Mouse (Mus musculus) adrenal gland, postnatal 36 days (tissue): ENCODE results near the gene Rap2b. TPM values are rescaled to one million over a fixed set of nuclear protein-coding genes. Genes with fewer than 3 reads are reported as not detected.

ENCODE experiments used
- DNase-seq, 2 experiments: peaks; one replicate each; pipeline ENCODE4 v3.0.0; 2021; ENCODE audit warnings: mixed read lengths in 1 of 2
- total RNA-seq, 2 experiments: library from RNA; stranded (reverse); gene quantifications; 2 replicates each; pipeline ENCODE4 v1.2.3; 2021

Gene Rap2b
- total RNA-seq, 2 experiments from 2014 or later, result 4.4 to 5.4 TPM

DNA sequence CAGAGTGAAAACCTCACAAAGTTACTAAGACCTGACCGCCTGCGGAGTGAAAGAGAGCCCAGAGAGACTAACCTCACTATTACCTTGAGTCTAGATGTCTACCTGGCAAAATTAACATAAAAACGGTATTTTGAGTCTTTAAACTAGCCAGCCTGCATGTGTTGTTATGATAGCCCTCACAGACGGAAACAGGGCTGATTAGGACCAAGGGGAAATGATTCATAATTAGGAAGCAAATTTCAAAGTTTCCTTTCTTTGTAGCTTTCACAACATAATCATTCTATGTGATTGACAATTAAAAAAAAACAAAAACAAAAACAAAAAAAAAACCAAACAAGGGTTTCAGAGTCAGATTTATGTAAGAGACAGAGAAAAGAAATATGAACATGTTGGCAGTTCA lies 24.9 kb downstream of the Rap2b start:
- no peak for DNase-seq

DNA sequence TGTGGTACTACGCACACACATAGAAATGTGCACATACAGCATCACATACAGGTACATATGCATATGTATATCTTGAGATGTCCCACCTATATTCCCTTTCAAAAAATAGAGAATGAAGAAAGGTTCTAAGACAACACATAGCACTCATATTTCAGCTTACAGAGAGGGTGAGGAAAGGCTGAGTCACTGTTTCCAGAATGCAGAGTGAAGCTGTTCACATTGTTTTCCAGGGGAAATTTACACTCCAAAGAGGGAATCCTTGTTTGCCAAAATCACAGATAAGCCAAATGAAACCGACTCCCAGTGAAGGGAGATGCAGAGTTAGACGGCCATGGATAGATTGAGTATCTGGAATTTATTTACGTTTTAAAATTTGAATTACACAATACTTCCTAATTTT lies 30.1 kb downstream of the Rap2b start:
- DNase-seq, result no peak

DNA sequence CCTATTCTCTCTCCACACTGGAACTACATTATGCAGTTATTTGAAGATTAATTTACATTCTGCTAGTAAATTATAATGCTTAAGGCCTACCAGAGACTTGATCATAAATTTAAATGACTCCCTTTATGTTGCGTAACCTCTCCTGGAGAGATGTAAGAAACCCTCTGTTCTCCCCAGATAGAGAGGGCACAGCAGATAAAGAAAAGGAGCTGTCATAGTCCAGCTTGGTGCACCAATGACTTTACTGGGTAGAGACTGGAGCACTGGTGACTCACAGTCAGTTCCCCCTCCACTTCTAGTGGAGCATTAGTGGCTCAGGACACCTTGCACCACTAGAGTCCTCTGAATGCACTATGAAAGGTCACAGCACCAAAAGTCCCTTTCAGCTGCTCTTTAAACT lies 31.4 kb downstream of the Rap2b start:
- no peak for DNase-seq

DNA sequence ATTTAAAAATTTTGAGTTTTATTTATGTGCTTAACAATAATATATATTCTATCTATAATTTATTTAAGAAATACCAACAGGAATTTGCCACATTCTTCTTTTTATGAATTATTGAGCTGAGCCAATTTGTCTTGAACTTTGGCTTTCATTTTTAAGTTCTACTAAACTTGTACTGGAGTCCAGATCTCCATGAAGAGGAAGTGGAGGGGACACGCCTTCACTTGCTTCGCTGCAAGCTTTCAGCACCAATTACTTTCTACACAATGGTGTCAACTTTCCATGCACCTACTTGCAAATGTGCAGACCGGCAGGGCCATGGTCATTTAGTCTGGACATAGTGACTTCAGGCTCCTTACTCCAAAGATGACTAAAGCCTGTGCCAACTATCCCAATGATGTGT lies 32.1 kb downstream of the Rap2b start:
- no peak for DNase-seq

DNA sequence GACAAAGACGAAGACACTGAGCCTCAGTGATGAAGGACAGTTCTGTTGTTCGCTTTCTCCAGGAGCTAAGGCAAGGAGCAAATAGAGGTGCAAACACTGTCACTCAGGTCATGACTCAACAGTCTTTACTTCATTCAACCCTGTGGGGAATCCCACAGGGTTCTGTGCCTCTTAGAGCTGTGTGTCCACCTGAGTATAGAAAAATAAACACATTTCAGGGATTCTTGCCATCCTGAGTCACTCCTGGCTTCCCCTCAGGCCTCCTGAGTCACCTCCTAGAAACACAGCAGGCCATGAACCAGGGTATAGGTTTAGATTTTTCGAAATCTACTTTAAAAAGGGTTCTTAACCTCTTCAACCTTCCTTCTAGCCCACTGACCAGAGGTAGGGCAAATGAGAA lies 33.9 kb downstream of the Rap2b start:
- no peak for DNase-seq

DNA sequence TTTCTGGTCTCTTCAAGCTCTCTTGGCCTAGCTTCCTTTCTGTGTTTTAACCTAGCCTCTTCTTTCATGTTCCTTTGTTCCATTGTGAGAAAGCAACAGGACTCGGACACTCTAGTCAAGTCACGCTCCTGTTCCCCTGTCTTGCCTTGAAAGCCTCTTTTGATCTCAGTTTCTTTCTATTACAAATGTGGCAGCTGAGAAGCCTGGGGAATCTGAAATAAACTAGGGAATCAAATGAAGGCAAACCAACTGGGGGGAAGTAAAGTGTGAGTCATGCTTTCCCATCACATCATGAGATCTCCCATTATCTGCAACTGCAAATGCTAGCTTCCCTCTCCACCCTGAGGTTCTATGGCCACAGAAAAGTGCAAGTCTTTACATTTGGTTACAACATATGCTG lies 35.3 kb downstream of the Rap2b start:
- DNase-seq, result no peak

DNA sequence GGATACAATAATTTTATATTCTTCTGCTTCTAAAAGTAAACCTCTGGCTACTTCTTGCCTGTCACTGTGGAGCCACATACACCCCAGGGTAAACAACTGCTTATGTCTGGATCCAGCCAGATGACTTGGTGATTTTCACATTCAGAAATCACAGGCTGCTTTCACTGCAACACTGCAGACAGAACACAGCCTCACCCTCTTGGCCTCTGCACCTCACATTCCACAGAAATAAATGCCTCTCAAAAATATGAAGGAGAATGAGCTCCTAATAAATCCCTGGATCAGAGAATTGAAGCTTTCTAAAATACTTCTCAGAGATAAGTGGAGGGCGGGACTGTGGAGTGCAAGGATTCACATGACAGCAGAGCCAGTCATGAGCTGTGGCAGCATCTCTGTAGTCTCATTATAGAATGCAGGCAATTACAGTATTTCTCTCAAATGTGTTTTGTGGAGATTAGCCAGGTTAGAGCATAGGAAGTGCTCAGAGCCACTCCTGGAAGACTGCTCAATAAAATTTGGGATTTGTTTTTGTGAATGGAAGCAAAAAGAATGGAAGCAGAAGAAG lies 39.5 kb downstream of the Rap2b start:
- DNase-seq, result no peak

DNA sequence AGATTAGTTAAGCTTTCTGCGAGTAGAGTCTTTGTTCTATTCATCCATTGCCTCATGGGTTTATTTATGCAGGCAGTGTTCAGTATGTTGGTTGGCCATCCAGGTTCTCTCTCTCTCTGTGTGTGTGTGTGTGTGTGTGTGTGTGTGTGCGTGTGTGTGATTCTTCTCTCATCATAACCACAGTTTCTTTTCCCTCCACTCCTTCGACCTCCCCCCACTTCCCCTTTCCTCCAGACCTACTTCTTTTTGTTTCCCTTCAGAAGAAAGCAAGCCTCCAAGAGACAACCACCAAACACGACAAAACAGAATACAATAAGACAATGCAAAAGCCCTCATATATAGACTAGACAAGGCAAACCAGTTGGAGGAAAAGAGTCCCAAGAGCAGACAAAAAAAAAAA lies 45.5 kb downstream of the Rap2b start:
- no peak for DNase-seq

DNA sequence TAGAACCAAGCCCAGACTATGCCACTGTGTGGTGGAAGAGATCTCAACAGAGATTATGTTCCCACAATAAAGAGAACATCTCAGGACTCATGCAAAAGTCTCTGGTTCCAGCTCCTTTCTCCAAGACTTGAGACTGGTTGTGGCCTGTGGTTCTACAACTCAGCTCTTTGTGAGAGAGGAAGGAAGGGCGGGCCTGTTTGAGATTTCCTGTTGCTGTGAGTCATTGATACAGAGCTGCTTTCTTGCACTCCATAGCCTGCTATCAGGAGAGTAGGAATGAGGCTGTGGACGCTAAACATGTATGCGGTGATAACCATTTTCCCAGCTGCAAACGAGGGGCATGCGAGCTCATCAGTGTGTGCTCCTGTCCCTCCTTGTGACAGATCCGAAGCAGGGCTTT lies 48.2 kb downstream of the Rap2b start:
- peak in 1 of 2 experiments; percentile 6 for DNase-seq

DNA sequence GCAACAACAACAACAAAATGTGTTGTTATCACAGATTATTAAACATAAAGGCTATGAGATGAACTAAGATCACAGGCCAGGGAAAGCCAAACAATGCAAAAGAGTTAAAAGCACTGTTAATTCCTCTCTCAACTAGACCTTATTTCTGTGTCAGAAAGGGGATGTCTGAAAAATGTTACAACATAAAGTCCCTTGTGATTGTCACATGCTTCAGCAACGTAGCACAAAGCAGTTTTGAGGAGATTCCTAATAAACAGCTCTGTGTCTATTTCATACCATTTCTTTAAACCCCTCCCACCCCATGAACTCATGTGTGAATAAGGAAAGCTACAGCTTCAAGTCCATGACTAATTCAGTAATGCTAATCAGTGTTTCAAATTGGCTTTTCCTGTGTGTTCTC lies 54.4 kb downstream of the Rap2b start:
- DNase-seq, result no peak

Other genes starting within 250 kb of the Rap2b start
- under 1 TPM; 0.10 TPM for gene B430305J03Rik, start 4.3 kb downstream of the Rap2b start, total RNA-seq